Mouse (Mus musculus): ENCODE data around the gene Nomo1.
A peak's percentile ranks its signal among the peaks of the same experiment; 100 is the strongest.

The Nomo1 gene

DNA sequence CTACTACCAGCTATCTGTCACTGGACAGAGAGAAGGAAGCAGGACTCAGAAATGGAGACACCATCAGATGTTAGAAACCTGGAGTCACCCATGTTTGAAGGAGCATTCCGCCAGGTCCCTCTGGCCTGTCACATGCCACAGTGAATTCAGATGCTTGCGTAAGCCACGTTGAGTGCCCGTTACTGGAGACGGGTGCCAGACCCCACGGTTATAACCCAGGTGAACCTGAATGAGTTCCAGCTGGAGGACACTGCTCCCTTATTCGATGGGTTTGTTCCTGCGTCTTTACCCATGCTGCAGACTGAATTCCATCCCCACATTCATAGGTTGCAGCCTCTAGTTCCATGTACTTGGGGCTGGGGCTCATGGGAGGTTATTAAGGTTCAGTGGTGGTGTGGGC, 70.3 kb downstream of the Nomo1 start:
- DNase-seq, result peak; percentile 41

DNA sequence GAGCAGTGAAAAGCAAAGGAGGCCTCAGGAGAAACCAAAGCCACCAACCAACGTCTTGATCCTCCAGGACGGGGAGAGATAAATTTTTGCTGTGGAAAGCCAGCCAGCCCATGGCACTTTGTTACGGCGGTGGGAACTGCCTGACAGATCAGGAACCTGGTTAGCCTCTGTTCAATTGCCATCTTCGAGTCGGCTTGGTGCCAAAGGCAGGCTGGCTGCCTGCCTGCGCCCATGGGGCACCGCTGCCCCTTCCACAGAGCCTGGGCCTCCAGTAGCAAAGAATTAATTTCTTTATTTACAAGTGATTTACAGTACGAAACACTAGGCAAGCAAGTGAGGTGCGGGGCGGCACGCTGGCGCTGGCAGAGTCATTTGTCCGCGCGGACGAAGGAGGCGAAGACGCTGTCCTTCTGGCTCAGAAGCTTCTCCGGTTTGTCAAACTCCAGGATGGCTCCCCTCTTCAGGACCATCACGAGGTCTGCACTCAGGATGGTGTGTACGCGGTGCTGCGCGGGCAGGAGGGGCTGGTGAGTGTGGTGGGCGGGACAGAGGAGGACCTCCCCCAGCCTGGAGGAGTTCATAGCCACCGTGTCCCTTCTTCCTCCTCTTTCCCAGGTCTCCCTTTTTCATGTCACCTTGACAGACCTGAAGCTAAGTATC, 70.9 kb downstream of the Nomo1 start:
- peak; percentile 72 for DNase-seq

DNA sequence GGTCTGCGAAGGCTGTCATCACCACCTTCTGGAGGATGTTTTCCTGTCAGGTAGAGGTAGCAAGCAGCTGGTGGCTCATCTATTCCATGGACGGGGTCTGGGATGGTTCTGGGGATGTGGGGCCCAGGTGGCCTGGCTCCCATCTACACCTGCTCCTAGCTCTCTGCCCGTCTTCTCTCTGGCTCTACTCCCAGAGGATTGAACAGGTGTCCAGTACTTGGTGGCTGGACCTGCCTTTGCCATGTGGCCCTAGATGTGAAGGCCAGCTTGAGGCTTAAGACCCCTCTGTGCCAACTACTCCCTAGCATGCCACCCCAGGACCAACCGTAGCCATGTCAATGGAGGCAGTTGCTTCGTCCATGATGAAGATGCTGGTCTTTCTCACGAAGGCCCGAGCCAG, 72.0 kb downstream of the Nomo1 start:
- peak; percentile 66 for DNase-seq

DNA sequence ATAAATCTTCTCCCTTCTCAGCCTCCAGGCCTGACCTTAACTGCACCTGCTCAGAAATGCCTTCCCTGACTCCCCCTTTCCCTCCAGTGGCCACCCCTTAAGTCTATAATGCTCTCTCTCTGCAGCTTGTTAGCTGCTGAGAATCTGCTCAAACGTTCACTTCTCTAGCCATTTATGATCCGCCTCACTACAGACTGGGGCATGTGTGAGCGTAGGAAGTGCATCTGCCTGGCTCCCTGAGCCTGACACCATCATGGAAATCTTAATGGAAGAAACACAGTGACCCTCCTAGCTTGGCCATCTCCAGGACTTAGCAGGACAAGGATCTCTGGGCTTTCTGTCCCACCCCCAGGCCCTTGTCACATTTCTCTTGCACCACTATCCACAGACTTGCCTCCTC, 76.6 kb downstream of the Nomo1 start:
- DNase-seq, result no peak

DNA sequence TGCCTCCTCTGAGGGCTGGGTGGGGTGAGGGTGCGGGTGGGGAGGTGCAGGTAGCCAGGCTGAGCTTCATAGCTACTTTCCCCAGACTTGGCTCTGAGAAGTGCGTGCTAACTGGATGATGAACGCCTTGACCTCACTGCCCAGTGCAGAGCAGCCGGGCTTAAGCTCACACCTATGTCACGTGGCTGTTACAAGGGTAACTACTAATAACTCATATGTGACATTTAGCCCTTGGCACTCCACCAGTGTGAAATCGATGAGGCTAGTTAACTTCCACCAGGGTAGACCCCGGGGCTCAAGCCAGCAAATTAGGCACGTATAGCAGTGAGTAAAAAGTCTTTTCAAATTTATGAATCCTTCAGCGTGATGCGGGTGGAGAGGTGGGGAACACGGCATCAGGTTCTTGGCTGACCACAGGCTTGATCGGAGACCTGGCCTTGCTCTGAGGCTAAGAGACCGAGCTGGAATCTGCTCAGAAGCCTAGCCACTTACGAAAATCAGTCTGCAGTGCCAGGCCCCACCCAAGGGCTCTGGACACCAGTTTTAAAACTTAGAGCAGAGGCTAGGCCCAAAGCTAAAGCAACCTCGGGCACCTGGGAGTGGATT, 77.8 kb downstream of the Nomo1 start:
- peak; percentile 18 for DNase-seq

DNA sequence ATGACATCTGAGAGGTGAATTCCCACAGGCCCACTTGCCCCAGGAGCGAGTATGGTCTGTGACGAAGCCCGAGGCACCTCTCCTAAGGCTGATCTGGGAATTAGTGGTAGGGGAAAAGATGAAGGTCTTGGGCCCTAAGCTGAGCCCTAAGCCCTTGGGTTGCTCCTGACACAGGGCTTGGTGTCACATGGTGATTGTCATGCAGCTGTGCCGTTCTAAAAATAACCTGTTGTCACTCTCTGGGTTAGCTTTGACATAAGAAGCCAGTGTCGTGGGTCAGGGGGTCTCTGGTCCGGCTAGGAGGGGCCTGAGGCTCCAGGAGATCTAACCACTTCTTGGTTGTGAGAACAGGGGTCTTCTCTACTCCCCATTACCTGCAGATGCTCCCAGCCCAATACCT, 78.4 kb downstream of the Nomo1 start:
- no peak for DNase-seq

DNA sequence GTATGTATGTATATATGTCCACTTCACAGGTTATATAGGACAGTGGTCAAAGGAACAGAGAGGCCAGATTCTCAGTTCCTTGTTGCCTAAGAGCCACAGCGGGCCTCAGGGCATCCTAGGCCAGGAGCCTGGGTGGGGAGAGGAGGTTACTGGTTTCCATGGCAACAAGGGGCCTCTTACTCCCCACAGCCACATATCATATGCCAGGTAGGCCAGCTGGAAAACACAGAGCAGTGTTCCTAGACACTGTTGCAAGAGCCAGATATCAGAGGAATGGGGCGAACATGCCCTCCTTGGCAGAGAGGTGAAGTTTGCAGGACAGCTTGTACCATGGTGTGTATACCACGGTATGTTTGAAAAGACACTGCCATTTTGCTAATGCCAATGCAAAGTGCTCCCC, 79.9 kb downstream of the Nomo1 start:
- peak; percentile 75 for DNase-seq

DNA sequence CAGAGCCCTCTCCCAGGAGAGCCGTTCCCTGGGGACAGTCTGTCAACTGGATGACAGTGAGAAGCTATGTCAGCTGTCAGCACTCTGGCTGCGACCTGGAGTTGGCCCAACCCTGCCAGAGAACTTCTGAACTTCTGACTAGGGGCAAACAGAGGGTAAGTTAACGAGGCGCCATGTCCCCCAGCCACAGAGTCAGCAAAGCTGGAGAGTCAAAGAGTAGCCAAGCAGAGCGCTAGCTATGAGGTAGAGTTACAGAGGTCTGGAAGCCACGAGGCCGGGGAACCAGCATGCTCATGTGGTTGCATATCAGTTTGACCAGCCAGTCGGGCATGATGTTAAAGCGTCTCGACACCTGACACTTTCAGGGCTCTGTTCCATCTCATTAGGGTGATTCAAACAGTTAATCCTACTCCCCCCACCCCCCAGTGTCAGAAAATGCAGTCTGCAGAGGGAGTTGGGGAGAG, 82.7 kb downstream of the Nomo1 start:
- peak; percentile 13 for DNase-seq

DNA sequence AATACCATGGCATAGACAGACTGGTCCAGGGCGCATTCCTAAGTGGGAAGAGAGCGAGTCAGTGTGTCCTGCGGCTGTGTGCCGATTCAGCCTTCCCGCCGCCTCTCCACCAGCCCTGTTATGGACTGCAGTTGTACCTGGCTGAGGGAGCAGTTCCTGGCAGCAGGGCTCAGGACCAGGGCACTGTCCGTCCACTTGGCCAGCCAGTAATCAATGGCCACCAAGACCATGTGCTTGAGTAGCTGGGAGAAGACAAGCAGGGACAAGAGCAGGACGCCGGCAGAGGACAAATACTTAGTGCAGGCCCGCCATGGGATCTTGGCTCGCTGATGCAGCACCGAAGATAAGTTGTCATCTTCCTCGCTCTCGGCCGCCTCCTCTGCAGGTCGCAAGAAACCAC, 83.5 kb downstream of the Nomo1 start:
- DNase-seq, result peak; percentile 7

DNA sequence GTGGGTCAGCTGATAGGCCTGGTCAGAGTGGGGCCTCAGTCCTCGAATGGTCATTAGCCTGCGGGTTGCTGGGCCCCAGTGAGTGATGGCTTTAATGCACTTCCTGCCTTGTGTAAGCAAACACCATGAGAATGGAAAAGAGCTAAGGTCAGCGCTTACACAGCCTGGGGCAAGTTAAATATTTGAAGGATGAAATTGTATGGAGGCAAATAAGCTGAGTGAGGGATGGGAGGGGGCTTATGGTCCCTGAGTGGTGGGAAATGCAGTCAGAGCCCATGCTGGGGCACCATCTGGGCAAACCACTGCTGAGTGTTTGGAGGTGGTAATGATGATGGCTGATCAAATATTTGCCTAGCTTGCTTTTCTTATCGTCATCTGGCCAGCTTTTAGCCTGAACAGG, 89.5 kb downstream of the Nomo1 start:
- peak; percentile 6 for DNase-seq

DNA sequence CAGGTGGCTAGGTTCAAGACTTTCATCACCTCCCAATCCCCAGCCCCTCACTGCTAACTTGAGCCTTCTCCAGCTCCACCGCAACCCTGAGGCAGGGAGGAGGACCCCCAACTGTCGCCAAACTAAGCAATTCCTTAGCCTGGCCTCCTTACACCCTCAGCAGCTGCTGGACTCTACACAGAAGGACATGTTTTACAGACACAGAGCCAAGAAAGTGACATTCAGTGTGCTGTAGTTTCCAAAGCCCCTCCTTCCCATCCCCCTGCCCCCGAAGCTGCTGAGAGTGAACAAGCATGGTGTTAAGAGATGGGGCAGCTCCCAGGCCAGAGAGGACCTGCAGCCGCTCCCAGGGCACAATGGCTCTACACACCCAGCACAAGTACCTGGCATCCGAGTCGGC, 91.0 kb downstream of the Nomo1 start:
- peak; percentile 12 for DNase-seq

DNA sequence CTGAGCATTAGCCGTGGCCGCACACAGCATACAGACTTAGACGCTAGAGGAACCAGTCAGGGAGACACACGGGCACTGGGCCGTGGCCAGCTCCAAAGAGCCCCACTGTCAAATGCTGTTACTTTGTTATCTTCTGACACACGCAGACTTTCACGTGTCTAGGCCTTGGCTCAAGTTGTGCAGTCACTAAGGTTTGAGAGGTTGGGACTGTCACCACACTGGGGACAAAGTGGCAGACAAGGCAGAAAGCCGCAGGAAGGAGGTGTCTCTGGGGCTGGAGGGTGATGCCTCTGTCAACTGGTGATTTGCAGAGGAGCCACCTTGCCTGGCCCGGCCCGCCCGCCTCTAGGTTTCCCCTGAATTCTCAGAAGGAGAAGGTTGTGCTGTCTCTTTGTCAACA, 91.8 kb downstream of the Nomo1 start:
- no peak for DNase-seq

DNA sequence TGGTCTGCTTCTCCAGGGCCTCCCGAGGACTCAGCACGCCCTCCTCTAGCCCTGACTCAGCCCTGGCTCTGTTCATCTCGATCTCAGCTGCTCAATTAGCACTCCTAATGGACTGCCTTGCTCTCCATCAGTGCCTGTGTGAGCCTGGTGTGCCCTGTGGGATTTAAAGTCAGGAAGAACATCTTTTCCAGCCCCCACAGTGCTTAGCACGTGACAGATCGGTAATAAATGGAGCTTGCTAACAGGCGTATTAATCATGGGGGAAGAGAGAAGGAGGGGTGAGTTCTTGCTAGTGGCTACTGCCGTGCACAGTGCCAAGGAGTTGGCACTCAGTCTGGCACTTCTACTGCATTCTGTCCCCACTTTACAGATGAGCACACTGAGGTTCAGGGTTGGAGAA, 94.7 kb downstream of the Nomo1 start:
- DNase-seq, result peak; percentile 17

DNA sequence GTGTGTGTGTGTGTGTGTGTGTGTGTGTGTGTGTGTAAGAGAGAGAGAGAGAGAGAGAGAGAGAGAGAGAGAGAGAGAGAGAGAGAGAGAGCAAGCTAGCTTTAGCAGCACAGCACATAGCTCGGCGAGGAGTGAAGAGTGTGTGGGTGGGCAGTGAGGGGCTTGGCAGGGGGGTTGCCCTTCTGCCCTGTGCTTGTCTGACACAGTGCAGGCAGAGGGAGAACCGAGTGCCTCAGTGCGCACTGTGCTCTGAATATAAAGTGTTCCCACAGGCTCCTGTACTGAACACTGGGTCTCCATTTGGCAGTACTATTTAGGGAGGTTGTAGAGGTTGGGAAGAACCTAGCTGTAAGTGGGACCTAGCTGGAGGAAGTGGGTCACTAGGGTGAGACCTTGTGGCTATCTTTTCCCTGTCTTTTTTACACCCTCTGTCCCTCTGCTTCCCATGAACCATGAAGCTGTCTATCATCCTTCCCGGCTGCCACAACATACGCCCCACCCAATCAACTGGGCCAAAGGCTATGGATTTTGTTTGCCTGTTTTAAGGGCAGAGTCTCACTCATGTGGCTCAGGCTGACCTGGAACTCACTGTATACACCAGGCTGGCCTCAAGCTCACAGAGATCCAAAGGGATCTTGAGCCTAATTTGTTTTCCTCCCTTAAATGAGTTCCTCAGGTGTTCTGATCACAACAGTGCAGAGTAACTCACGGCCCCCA, 96.1 kb downstream of the Nomo1 start:
- DNase-seq, result peak; percentile 12

DNA sequence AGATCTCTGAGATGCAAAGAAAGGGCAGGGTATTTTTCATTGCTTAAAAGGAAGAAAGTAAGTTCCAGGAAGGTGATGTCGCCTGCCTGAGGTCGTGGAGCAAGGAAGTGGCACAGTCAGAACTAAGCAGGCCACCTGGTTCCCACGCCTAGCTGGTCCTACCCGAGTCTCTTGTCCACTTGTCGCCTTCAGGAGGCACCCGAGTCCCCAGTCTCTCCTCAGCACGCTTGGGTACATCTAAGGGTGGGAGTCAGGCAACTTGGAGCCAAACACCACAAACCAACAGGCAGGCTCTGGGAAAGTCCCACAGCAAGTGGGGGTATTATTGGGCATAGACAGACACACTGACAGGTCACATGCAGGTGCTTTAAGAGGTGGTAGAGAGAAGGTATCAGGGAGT, 97.2 kb downstream of the Nomo1 start:
- DNase-seq, result peak; percentile 35

DNA sequence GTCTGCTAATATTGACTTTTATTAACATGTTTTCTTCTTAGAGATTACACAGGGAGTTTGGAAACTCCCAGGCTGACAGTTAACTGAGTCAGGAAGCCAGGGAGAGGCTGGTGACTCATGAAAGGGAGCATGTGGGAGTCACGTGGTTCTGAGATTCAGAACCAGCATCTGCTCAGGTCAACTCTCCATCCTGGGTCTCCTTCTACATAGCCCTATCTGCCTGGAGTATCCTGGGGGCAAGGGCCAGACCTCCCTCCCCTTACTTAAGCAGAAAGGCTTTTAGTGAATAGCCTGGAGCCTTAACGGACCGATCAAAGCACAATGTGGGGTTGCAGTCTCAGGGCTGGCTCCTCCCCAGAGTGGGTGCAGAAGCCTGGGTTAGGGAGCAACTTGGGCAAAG, 97.8 kb downstream of the Nomo1 start:
- peak; percentile 56 for DNase-seq

DNA sequence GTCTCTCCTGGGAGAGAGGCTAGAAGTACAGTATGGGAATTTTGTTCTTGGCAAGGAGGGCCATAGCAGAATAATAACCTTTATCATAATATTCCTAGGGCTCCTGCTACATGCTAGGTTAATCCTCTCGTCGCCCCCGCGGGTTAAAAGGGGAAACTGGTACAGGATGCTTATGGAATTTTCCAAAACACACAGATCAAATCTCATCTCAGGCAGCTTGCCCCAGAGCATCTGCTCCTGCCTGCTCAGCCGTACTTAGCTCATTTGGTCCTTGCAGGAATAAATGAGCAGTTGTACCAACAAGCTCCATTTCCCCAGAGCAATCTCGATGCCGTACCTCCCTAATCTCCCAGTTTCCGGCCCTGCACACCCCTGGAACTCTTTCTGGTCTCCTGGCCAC, 98.3 kb downstream of the Nomo1 start:
- DNase-seq, result peak; percentile 79

DNA sequence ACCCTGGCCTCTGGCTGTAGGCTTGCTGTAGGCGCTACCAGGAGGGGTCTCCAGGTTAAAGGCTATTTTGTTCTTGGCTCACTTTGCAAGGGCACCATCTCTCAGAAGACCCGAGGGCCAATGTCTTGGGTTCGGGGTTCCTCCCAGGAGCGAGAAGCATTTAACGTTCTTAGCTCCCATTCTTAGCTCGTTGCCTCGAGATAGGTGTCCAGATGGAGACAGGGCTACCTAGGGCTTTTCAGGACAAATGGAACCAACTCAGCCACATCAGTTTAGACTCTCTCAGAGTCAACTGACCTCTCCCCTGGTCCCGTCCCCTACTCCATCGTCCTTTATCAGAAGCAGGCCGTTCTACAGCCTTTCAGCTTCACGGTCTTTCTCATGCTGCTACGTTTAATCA, 98.7 kb downstream of the Nomo1 start:
- no peak for DNase-seq

Data from cerebellum, adult 11-12 months (tissue).